Mouse (Mus musculus): ENCODE results near the gene App. TPM values are rescaled to one million over a fixed set of nuclear protein-coding genes. Genes with fewer than 3 reads are reported as not detected.

Gene App
- total RNA-seq, 1 experiment from 2014 or later = 130 TPM

- no peak for ATAC-seq (ENCODE audit: extremely low read depth, insufficient number of reproducible peaks, low FRiP score, poor library complexity, severe bottlenecking)
Observed at GRCm38 (mm10) chr16:85001939-85002556, 171.5 kb downstream of the App start.

- ATAC-seq (ENCODE audit: extremely low read depth, insufficient number of reproducible peaks, low FRiP score, poor library complexity, severe bottlenecking) = peak; percentile 66; the same call in 1 of the 2 replicates
Observed at GRCm38 (mm10) chr16:85000304-85000703, 173.3 kb downstream of the App start.

GRCm38 (mm10) chr16:84997551-84997950 is 176.0 kb downstream of the App start:
- ATAC-seq (ENCODE audit: extremely low read depth, insufficient number of reproducible peaks, low FRiP score, poor library complexity, severe bottlenecking) = no peak

GRCm38 (mm10) chr16:84995441-84995867 is 178.1 kb downstream of the App start:
- ATAC-seq (ENCODE audit: extremely low read depth, insufficient number of reproducible peaks, low FRiP score, poor library complexity, severe bottlenecking) = no peak

- ATAC-seq (ENCODE audit: extremely low read depth, insufficient number of reproducible peaks, low FRiP score, poor library complexity, severe bottlenecking) = no peak
Observed at GRCm38 (mm10) chr16:84992888-84993287, 180.7 kb downstream of the App start.

- ATAC-seq (ENCODE audit: extremely low read depth, insufficient number of reproducible peaks, low FRiP score, poor library complexity, severe bottlenecking) = no peak
Observed at GRCm38 (mm10) chr16:84991011-84991410, 182.6 kb downstream of the App start.

GRCm38 (mm10) chr16:84989938-84990337 is 183.6 kb downstream of the App start:
- ATAC-seq (ENCODE audit: extremely low read depth, insufficient number of reproducible peaks, low FRiP score, poor library complexity, severe bottlenecking) = no peak

GRCm38 (mm10) chr16:84989476-84989875 is 184.1 kb downstream of the App start:
- ATAC-seq (ENCODE audit: extremely low read depth, insufficient number of reproducible peaks, low FRiP score, poor library complexity, severe bottlenecking) = no peak

- no peak for ATAC-seq (ENCODE audit: extremely low read depth, insufficient number of reproducible peaks, low FRiP score, poor library complexity, severe bottlenecking)
Observed at GRCm38 (mm10) chr16:84987724-84988287, 185.8 kb downstream of the App start.

- no peak for ATAC-seq (ENCODE audit: extremely low read depth, insufficient number of reproducible peaks, low FRiP score, poor library complexity, severe bottlenecking)
Observed at GRCm38 (mm10) chr16:84986016-84986631, 187.4 kb downstream of the App start.

GRCm38 (mm10) chr16:84985340-84985739 is 188.2 kb downstream of the App start:
- peak; percentile 16; the same call in 1 of the 2 replicates for ATAC-seq (ENCODE audit: extremely low read depth, insufficient number of reproducible peaks, low FRiP score, poor library complexity, severe bottlenecking)

GRCm38 (mm10) chr16:84983428-84983827 is 190.1 kb downstream of the App start:
- ATAC-seq (ENCODE audit: extremely low read depth, insufficient number of reproducible peaks, low FRiP score, poor library complexity, severe bottlenecking) = no peak

- 0 out of 2 replicates have a peak, but pooled peaks have one; percentile 19 for ATAC-seq (ENCODE audit: extremely low read depth, insufficient number of reproducible peaks, low FRiP score, poor library complexity, severe bottlenecking)
Observed at GRCm38 (mm10) chr16:84982589-84982988, 191.0 kb downstream of the App start.

- no peak for ATAC-seq (ENCODE audit: extremely low read depth, insufficient number of reproducible peaks, low FRiP score, poor library complexity, severe bottlenecking)
Observed at GRCm38 (mm10) chr16:84978589-84978988, 195.0 kb downstream of the App start.

- no peak for ATAC-seq (ENCODE audit: extremely low read depth, insufficient number of reproducible peaks, low FRiP score, poor library complexity, severe bottlenecking)
Observed at GRCm38 (mm10) chr16:84974176-84974518, 199.4 kb downstream of the App start.

GRCm38 (mm10) chr16:84973446-84974175 is 200.0 kb downstream of the App start:
- ATAC-seq (ENCODE audit: extremely low read depth, insufficient number of reproducible peaks, low FRiP score, poor library complexity, severe bottlenecking) = no peak

GRCm38 (mm10) chr16:84971535-84972330 is 201.8 kb downstream of the App start:
- ATAC-seq (ENCODE audit: extremely low read depth, insufficient number of reproducible peaks, low FRiP score, poor library complexity, severe bottlenecking) = no peak

GRCm38 (mm10) chr16:84969026-84969425 is 204.5 kb downstream of the App start:
- ATAC-seq (ENCODE audit: extremely low read depth, insufficient number of reproducible peaks, low FRiP score, poor library complexity, severe bottlenecking) = no peak

GRCm38 (mm10) chr16:84966983-84967382 is 206.6 kb downstream of the App start:
- peak; percentile 36; the same call in 1 of the 2 replicates for ATAC-seq (ENCODE audit: extremely low read depth, insufficient number of reproducible peaks, low FRiP score, poor library complexity, severe bottlenecking)
